Mouse (Mus musculus) hindbrain, embryonic 13.5 days (tissue): Measurements from ENCODE around the gene 4933400A11Rik. TPM values are rescaled to one million over a fixed set of nuclear protein-coding genes. Genes with fewer than 3 reads are reported as not detected.
A peak's percentile ranks its signal among the peaks of the same experiment; 100 is the strongest.

Experiments used
- ATAC-seq: fragments of 200-750 bp; cut with Nextera tagmentation; 2 replicates; pipeline ENCODE4 v1.8.0; 2017; ENCODE audit warnings: moderate TSS enrichment; ENCODE audit not compliant: low FRiP score
- H3K27ac ChIP-seq: fragments of 300-500 bp; sonication (generic); 2 replicates; pipeline ENCODE4 v1.5.1; 2015; ENCODE audit warnings: inconsistent platforms, mild to moderate bottlenecking, moderate library complexity
- H3K27me3 ChIP-seq: fragments of 300-500 bp; sonication (generic); 2 replicates; pipeline ENCODE4 v1.6.1; 2015; ENCODE audit warnings: mild to moderate bottlenecking, inconsistent platforms
- H3K36me3 ChIP-seq: fragments of 300-500 bp; sonication (generic); 2 replicates; pipeline ENCODE4 v1.6.1; 2015; ENCODE audit warnings: mild to moderate bottlenecking, inconsistent platforms
- H3K4me1 ChIP-seq: fragments of 300-500 bp; sonication (generic); replicated peaks from 2 replicates; pipeline ENCODE4 v1.6.1; 2015; ENCODE audit warnings: inconsistent platforms
- H3K4me2 ChIP-seq: fragments of 300-500 bp; sonication (generic); 2 replicates; pipeline ENCODE4 v1.6.1; 2015; ENCODE audit warnings: inconsistent platforms, mild to moderate bottlenecking, moderate library complexity
- H3K4me3 ChIP-seq: fragments of 300-500 bp; sonication (generic); 2 replicates; pipeline ENCODE4 v1.5.1; 2015; ENCODE audit warnings: mild to moderate bottlenecking, inconsistent platforms
- H3K9ac ChIP-seq: fragments of 300-500 bp; sonication (generic); 2 replicates; pipeline ENCODE4 v1.6.1; 2015; ENCODE audit warnings: mild to moderate bottlenecking, inconsistent platforms
- H3K9me3 ChIP-seq: fragments of 300-500 bp; sonication (generic); 2 replicates; pipeline ENCODE4 v1.6.1; 2016; ENCODE audit warnings: inconsistent platforms
- WGBS: fragments of 180-500 bp; shearing (Covaris S2); methylation state at CpG from one replicate; pipeline ENCODE4 v1.1.7; 2015; 5-methylcytosine and 5-hydroxymethylcytosine counted together
- polyA plus RNA-seq: library from polyadenylated mRNA; unstranded; fragments of >200 nt; fragmentation: Nextera tagmentation; extraction: Ambion mirVana; gene quantifications from 2 replicates; pipeline ENCODE4 v1.2.1, GENCODE M21; 2015

Gene 4933400A11Rik
- polyA plus RNA-seq = not detected in 2 replicates

DNA sequence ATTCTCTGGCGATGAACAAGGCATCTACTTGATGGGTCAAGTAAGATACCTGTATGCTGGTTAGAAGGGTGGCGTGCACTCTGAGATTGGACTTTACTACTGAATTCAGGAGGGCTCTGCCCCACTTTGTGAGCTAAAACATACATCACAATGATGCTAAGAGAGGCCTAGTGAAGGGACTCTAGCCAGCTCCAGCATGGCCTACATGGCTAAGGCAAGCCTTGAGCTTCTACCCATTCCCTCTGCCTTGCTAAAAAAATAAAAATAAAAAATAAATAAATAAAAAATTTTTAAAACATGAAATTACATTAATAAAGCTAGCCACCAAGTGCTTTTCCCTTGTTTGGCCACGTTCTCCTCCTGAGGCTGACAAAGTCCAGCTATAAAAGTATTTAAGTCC, at the start of gene 4933400A11Rik:
Gene 4933400A11Rik (minus strand): TSS at position 101 of the 400 bp plus-strand sequence.
- Histone ChIP-seq H3K36me3 (no peaks in the 10 kb centered on the region), H3K27ac (no peak within 1 kb of the TSS), H3K4me1 (no peaks in the 10 kb centered on the region), H3K27me3 (peaks cover 31% of the 10 kb centered on the region), H3K9ac (no peak within 1 kb of the TSS), H3K4me3 (no peak within 1 kb of the TSS), H3K9me3 (no peaks in the 10 kb centered on the region), H3K4me2 (no peak within 1 kb of the TSS)
- WGBS = 87% methylated on average over 3 of the region's 3 CpGs
- ATAC-seq = no peak

DNA sequence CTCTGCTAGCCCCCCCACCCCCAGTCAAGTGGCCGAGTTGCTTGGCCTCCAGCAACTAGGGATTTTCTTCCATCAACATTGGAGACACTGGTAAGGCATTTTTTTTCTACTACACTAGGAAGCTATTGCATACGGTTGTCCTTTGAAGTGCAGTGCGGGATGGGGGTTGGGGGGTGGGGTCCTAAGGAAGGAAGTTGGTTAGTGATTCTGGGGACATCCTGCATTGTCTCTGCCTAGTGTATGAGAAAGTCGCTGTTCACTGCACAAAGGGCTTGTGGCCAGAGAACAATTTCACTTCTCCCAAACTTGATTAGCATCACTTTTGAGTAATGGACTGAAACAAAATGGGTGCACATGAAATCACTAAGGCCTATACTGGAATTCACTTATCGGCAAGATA, 48.7 kb upstream of the 4933400A11Rik start:
- Histone ChIP-seq H3K27ac (peak overlapping the region; percentile 74), H3K27me3 (peaks cover 29% of the 10 kb centered on the region), H3K9ac (peak overlapping the region; percentile 60; the same call in 1 of the 2 replicates), H3K4me1 (peaks cover 6% of the 10 kb centered on the region; the same call in 1 of the 2 replicates), H3K4me2 (peak overlapping the region; percentile 41), H3K9me3 (no peaks in the 10 kb centered on the region), H3K36me3 (no peaks in the 10 kb centered on the region), H3K4me3 (peak overlapping the region; percentile 17)
- no peak for ATAC-seq
- 28% methylated on average over 5 of the region's 5 CpGs for WGBS

DNA sequence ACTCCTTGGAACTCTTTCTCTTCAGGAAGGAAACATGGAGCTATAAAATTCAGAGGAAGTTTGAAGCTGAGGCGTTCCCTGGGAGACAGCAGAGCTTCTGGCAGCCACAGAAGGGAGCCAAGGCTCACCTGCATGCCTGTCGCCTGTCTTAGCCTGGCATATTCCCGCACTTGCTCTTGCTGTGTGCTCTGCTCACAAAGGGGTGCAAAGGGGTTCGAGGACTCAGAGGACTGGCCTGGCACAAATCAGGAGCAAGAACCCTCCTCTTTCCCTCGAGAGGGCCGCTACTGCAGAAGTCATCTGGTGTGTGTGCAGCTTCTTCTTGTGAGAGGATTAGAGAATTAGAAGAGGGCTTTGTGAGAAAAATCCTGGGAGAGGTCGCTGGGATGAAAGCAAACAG, 48.3 kb upstream of the 4933400A11Rik start:
- Histone ChIP-seq H3K4me3 (peak overlapping the region; percentile 17), H3K9ac (peak overlapping the region; percentile 60; the same call in 1 of the 2 replicates), H3K36me3 (no peaks in the 10 kb centered on the region), H3K4me2 (peak overlapping the region; percentile 41), H3K27me3 (peaks cover 29% of the 10 kb centered on the region), H3K9me3 (no peaks in the 10 kb centered on the region), H3K4me1 (peaks cover 6% of the 10 kb centered on the region; the same call in 1 of the 2 replicates), H3K27ac (peak overlapping the region; percentile 74)
- no peak for ATAC-seq
- WGBS = 20% methylated on average over 7 of the region's 7 CpGs

DNA sequence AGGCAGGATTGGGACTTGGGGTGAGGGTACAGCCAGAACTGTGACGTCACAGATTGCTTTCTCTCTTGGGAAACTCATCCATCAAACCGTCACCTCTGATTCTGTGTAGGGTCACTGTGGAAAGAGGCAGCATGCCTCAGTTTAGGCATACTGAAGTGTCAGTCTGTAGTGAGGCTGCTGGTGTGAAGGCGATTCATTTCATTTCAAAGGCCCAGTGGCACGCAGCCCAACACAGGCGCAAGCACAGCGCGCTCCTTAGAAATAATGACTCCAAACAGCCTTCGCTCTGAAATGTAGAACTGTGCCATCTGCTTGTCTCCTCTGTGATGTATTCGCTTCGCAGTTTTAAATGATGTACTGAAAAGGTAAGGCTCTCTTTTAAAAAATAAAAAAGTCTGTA, 47.5 kb upstream of the 4933400A11Rik start:
- peak overlapping the region; percentile 26; the same call in 1 of the 2 replicates for H3K4me2 ChIP-seq

DNA sequence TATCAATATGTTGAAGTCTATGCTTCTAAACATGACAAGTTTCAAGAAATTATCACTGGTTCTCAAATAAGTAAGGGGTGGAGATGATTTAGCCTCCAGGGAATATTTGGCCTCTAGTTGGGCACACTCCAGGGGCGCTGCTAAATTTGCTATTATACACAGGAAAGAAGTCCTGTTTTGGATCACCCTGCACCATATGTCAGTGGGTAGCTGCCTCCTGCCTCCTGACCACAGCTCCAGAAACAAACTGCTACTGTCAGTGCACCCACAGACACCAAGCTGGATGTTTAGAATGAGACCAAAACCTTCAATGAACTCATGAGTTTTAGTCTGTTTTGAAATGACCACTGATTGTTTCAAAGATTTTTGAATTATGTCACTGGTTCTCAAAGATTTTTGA, 34.2 kb upstream of the 4933400A11Rik start:
- 83% methylated on average over 1 of the region's 1 CpGs for WGBS
- ATAC-seq = no peak
- no peak overlapping the region for H3K4me3 ChIP-seq

More for the DNA sequence above, 47.5 kb upstream of the 4933400A11Rik start:
- ATAC-seq = peak; percentile 83
- H3K9ac ChIP-seq = no peak overlapping the region
- no peaks in the 10 kb centered on the region for H3K36me3 ChIP-seq
- peaks cover 27% of the 10 kb centered on the region for H3K27me3 ChIP-seq
- H3K4me1 ChIP-seq = peaks cover 6% of the 10 kb centered on the region; the same call in 1 of the 2 replicates
- H3K9me3 ChIP-seq = no peaks in the 10 kb centered on the region
- WGBS = 30% methylated on average over 10 of the region's 10 CpGs
- 0 out of 2 replicates have a peak overlapping the region, but pooled peaks have one; percentile 23 for H3K27ac ChIP-seq
- no peak overlapping the region for H3K4me3 ChIP-seq

DNA sequence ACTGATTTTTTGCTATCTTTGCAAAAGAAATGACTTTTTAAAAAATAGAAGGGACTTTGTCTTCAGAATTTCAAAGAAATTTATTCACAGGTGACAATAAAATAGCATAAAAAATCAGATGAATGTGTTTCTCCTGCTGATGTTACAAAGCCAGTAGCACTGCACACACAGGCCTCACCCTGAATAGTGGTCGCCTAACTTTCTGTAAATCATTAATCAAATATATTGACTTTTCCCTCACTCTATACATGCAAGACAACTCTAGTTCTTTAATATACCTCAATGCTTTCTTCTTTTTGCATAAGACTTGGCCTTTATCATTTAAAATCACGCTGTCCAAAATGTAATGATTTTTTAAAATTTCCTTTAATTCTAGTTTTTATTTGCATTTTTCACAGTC, 32.3 kb upstream of the 4933400A11Rik start:
- WGBS = 79% methylated on average over 2 of the region's 2 CpGs
- no peak overlapping the region for H3K4me3 ChIP-seq
- H3K9me3 ChIP-seq = no peaks in the 10 kb centered on the region
- H3K4me1 ChIP-seq = no peaks in the 10 kb centered on the region
- H3K9ac ChIP-seq = no peak overlapping the region
- peaks cover 33% of the 10 kb centered on the region; the same call in 1 of the 2 replicates for H3K27me3 ChIP-seq
- H3K36me3 ChIP-seq = no peaks in the 10 kb centered on the region
- no peak for ATAC-seq
- no peak overlapping the region for H3K27ac ChIP-seq
- H3K4me2 ChIP-seq = no peak overlapping the region

More for the DNA sequence above, 34.2 kb upstream of the 4933400A11Rik start:
- Histone ChIP-seq H3K9ac (no peak overlapping the region), H3K36me3 (no peaks in the 10 kb centered on the region), H3K27ac (no peak overlapping the region), H3K4me1 (no peaks in the 10 kb centered on the region), H3K27me3 (peaks cover 33% of the 10 kb centered on the region; the same call in 1 of the 2 replicates), H3K9me3 (no peaks in the 10 kb centered on the region), H3K4me2 (no peak overlapping the region)

DNA sequence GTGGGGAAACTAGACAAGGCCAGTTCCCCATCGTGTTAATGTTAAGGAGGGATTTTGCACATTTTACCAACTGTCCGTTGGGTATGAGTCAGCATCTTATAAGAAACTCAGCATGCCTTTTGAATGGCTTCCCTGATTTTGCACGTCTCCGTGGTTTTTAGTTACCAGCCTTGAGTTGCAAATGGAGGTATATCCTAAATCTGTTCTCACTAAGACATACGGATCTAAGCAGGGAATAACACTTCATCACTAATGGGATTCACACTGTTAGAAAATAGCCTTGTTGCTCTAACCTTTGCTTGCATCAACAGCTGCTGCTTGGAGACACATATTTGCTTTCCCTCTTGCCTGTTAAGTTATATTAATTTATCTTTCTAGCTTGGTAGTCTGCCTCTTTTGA, 31.9 kb upstream of the 4933400A11Rik start:
- Histone ChIP-seq H3K4me1 (no peaks in the 10 kb centered on the region), H3K36me3 (no peaks in the 10 kb centered on the region), H3K4me3 (no peak overlapping the region), H3K9me3 (no peaks in the 10 kb centered on the region), H3K9ac (no peak overlapping the region), H3K4me2 (no peak overlapping the region), H3K27ac (no peak overlapping the region), H3K27me3 (peaks cover 31% of the 10 kb centered on the region; the same call in 1 of the 2 replicates)
- no peak for ATAC-seq
- WGBS = 69% methylated on average over 5 of the region's 5 CpGs

DNA sequence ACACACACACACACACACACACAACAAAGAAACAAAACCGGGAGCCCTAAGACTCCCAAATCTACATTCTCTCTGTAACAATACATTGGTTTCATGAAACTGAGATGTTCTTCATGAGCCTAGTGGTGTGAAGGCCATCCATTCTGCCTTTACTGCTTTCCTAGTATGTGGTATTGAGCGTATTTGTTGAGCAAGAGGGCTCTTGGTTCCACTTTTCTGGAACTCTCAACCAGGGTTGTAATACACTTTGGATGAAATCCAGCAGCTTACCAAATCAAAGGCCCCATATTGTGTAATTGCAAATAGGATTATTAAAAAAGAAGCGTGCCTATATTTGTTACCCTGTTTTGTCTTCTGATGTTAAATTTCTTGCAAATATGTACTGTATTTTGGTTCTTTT, 28.3 kb upstream of the 4933400A11Rik start:
- Histone ChIP-seq H3K4me1 (no peaks in the 10 kb centered on the region), H3K36me3 (no peaks in the 10 kb centered on the region), H3K27me3 (peaks cover 16% of the 10 kb centered on the region; the same call in 1 of the 2 replicates), H3K9ac (no peak overlapping the region), H3K27ac (no peak overlapping the region), H3K4me2 (no peak overlapping the region), H3K9me3 (no peaks in the 10 kb centered on the region), H3K4me3 (no peak overlapping the region)
- ATAC-seq = no peak
- 84% methylated on average over 3 of the region's 3 CpGs for WGBS

DNA sequence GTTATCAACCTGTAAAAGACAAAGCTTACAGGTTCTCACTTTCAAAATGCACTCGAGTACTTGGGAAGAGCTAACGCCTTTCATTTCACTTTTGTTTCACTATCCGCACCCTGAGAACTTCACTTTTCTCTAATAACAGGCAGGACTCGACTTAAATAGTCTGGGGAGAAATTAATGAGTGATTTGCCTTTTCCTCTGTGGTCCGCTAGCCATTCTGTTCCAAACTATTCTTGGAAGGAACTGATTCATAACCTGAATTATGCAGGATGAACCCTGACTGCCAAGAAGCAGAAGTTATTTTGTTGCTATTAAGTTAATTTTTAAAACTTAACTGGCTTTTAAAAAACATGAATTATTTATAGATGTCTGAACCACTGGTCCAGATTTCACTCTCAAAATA, 26.4 kb upstream of the 4933400A11Rik start:
- WGBS = 62% methylated on average over 5 of the region's 5 CpGs
- H3K4me2 ChIP-seq = no peak overlapping the region
- peaks cover 16% of the 10 kb centered on the region; the same call in 1 of the 2 replicates for H3K27me3 ChIP-seq

DNA sequence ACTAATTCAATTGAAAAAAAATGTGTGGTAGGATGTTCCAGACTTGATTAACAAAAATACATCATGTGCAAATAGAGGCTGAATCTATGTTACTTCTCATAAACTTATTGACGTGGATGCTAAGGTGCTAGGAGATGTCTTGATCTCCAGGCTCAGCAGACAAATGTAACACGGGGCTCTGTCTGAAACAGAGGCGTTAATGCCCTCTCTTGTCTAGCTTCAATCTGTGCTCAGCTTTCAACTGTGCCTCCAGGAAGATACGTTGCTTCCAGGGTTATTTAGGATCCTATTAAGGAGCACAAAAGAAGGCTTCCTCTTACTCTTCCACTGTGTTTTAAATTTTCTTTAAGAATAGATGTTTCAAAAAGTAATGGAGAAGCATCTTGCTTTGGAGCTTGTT, 20.8 kb upstream of the 4933400A11Rik start:
- H3K4me1 ChIP-seq = no peaks in the 10 kb centered on the region
- ATAC-seq = no peak
- 25% methylated on average over 4 of the region's 4 CpGs for WGBS
- H3K4me2 ChIP-seq = no peak overlapping the region
- H3K27me3 ChIP-seq = peaks cover 20% of the 10 kb centered on the region; the same call in 1 of the 2 replicates
- no peak overlapping the region for H3K4me3 ChIP-seq
- H3K27ac ChIP-seq = no peak overlapping the region
- no peak overlapping the region for H3K9ac ChIP-seq
- H3K9me3 ChIP-seq = no peaks in the 10 kb centered on the region
- H3K36me3 ChIP-seq = no peaks in the 10 kb centered on the region

More for the DNA sequence above, 26.4 kb upstream of the 4933400A11Rik start:
- no peak overlapping the region for H3K4me3 ChIP-seq
- no peak for ATAC-seq
- no peaks in the 10 kb centered on the region for H3K36me3 ChIP-seq
- no peak overlapping the region for H3K27ac ChIP-seq
- no peaks in the 10 kb centered on the region for H3K9me3 ChIP-seq
- H3K9ac ChIP-seq = no peak overlapping the region
- no peaks in the 10 kb centered on the region for H3K4me1 ChIP-seq

DNA sequence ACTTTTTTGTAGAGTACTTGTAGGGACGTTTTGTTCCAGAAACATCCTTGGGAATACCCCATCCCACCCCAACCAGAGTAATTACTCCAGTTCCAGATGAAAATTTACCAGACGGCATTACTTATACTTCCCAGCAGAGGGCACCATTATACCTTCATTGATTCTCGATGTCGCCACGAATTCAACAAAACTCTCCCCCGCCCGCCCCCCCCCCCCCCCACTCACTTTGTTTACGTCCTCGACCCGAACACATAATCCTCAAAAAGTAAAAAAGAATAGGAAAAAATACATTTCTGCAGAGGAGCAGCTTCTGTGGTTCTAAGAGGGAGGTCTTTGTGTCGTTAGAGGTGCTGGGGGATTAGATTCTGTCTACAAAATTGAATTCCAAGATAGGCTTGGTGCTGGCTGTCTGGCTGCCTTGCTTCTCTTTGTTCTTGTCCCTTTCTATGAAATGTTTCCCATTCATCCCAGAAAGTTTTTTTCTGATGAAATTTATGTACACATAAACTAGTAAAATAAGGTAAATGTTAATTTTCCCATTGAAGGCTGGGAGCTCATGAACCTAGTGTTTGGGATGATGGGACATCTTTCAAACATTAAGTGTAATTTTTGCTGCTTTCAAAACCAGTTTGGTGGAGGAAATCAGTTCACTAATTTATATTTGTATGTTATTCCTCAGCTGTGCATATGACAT, 19.7 kb upstream of the 4933400A11Rik start:
- Histone ChIP-seq H3K36me3 (no peaks in the 10 kb centered on the region), H3K4me3 (peak overlapping the region; percentile 29; the same call in 1 of the 2 replicates), H3K27me3 (peaks cover 27% of the 10 kb centered on the region), H3K27ac (no peak overlapping the region), H3K4me1 (no peaks in the 10 kb centered on the region), H3K9me3 (no peaks in the 10 kb centered on the region), H3K9ac (no peak overlapping the region), H3K4me2 (peak overlapping the region; percentile 27; the same call in 1 of the 2 replicates)
- WGBS = 2% methylated on average over 11 of the region's 11 CpGs
- ATAC-seq = no peak

DNA sequence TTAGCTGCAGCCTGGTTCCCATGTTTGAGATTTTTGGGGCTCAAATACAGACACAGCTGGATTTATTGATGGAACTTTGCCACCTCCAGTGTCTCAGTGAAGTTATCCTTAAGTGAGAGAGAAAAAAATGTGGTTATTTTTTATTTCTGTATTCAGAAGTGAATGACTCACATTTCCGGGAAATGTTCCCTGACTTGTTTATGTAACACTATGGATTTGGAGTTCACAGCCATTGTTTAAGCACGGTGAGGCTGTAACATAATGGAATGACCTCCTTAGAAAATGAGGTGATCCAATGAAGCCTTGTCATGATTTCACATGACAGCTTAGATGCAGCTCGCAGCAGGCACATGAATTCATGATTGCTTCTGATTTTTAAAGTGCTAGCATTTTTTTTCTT, 17.7 kb upstream of the 4933400A11Rik start:
- H3K36me3 ChIP-seq = no peaks in the 10 kb centered on the region
- peaks cover 27% of the 10 kb centered on the region for H3K27me3 ChIP-seq
- H3K4me3 ChIP-seq = no peak overlapping the region
- no peaks in the 10 kb centered on the region for H3K9me3 ChIP-seq
- no peak overlapping the region for H3K4me2 ChIP-seq
- WGBS = 72% methylated on average over 3 of the region's 3 CpGs
- H3K27ac ChIP-seq = no peak overlapping the region
- H3K9ac ChIP-seq = no peak overlapping the region
- H3K4me1 ChIP-seq = no peaks in the 10 kb centered on the region
- ATAC-seq = no peak
